Mouse (Mus musculus): ENCODE measurements around the gene Ctnnbl1.

The Ctnnbl1 gene

DNA sequence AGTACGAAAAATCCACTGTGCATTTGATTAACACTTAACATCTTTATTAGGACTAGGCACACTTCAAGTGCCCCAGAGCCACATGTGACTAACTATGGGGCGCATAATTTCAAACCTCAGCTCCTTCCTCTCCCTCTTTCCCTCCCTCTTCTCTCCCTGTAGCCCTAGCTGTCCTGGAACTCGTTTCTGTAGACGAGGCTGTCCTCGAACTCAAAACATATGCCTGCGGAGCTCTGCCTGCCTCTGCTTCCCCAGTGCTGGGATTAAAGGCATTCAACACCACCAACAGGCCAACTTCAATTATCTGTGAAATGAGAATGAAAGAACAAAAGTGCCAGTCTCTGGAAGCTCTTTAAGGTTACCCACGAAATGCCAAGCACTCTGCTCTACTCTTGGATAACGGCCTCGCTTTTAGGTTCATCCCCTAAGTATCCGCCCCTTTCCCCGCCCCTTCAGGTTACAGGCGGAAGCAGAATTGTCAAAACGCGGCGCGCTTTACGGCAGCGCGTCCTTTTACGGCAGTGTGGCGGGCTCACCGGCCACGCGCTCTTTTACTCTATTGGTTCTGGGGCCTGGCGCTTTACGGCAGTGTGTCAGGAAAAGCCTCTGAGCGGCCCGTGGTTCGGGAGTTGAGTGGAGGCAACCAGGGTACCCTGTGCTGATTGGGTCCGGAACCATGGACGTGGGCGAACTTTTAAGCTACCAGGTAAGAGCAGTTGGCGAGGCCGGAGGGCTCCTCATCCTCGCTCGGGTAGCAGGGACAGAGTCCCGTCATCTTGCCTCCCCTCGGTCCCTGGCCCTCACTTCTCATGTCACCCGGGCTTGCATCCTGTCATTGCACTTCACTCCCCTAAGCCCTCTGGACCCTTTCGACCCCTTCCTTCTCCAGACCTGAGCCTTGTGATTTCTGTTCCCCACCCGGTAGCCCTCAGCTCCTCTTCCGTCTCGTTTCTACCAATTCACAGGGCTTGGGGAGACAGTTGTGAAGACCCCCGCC is at the start of gene Ctnnbl1:
TSS of gene Ctnnbl1 (plus strand) at position 548 of the 997 bp plus-strand sequence.
- peak; percentile 99 for DNase-seq (ENCODE audit: low spot score)

DNA sequence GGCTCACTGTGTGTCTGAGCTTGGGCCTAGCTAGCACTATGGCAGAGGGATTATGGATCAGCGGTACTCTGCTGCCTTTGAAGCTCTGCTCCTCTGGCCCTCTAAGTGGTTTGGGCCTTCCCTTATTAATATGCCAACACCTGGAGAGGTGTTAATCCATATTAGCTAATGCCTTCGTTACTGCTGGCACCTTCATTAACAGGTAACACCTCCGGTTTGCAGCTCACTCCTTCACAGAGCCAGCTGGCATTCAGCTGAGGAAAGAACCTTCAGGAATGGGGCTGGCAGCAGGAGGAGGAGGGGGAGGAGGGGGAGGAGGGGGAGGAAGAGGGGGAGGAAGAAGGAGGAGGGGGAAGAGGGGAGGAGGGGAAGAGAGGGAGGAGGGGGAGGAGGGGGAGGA is 49.7 kb upstream of the Ctnnbl1 start:
- DNase-seq (ENCODE audit: low spot score): no peak

DNA sequence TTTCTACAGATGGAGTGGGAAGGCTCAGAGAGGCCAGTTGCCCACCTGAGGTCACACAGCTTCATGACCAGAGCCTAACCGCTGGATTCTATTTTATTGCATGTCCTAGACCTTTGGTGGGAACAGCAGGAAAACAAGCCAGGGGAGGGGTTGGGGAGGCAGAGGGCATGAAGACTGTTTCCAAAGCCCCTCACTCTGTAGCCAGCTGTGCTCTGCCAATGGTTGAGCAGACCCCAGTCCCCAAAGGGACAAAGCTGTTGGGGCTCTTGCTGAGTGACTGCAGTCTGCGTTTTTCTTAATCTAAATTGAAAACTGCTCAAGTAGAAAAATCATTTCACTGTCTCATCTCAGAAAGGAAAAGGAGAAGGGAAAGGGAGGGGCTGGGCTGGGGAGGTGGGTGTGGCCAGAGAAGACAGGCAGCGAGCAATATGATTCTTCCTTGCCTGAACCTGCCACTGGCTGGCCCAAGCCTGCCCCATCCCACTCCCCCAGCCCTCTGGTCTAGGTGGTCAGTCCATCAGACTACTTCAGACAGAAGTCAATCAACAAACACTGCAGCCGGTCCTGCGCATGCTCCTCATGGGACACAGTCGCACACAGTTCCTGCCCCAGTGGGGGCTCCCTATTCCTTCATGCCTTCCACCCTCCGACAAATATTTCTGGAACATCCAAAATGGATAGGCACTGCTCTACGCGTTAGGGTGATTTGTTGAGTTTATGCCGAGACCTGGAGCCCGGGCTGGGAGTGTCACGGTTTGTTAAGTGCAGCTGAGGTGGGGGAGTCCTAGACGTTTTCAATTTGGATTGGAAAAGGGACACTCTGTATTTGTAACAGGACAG is 45.7 kb upstream of the Ctnnbl1 start:
- DNase-seq (ENCODE audit: low spot score): no peak

DNA sequence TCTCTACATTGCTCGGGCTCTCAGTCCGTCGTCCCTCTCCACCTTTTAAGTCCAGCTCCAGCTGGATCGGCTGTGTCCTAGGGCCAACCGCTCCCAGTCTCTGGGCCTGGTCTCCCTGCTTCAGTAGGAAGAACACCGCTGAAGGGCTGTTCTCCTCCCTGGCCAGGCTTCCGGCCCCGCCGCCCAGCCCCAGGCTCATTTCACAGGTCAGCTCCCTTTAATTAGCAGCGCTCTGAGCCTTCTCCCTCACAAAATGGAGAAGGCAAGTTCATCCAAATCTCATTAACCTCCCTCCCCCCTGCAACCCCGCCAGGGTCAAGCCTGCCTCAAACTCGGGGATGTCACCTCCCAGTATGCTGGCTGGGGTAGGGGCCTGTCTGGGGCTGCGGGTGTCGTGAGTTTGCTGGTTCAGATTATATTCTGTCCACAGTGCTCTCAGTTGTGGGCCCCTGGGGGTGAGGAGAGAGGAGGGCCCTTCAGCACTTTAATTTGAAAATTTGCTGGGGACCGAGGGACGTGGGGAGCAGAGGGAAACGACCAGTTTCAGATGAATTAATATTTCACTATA is 44.8 kb upstream of the Ctnnbl1 start:
- DNase-seq (ENCODE audit: low spot score): no peak

DNA sequence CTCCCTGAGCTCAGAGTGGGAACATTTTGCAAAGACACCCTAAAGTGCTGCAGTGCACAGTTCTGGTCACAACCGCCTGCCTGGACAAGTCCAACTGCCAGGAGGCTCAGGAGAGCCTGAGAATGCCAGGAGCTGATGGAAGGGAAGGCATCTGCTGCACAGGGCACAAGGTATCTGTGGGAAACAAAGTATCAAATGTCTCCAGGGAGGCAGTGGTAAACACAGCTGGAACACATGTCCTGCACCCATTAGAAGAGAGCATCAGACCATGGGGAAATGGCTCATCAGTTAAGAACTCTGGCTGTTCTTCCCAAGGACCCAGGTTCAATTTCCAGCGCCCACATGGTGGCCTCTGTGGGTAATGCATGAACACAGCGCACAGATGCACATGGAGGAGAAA is 43.6 kb upstream of the Ctnnbl1 start:
- no peak for DNase-seq (ENCODE audit: low spot score)

DNA sequence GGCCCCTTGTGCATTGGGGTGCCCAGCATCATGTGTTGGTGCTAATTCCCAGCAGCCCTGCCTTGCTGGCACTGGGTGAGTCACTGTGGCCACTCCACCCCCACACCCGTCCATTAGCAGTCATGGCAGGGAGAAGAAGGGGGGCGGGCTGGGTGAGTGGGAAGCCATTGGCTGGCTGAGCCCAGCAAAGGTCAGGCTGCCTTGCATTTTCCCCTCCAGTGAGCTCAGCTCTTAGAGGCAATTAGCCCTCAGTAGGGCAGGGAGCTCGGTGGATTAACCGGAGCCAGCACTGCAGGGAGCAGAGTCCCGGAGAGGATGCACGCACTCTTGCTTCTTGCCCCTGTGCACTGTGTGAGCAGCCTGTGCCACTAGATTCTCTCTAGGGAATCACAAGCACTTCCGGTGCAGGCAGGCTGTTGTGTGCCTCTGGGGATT is 40.9 kb upstream of the Ctnnbl1 start:
- no peak for DNase-seq (ENCODE audit: low spot score)

DNA sequence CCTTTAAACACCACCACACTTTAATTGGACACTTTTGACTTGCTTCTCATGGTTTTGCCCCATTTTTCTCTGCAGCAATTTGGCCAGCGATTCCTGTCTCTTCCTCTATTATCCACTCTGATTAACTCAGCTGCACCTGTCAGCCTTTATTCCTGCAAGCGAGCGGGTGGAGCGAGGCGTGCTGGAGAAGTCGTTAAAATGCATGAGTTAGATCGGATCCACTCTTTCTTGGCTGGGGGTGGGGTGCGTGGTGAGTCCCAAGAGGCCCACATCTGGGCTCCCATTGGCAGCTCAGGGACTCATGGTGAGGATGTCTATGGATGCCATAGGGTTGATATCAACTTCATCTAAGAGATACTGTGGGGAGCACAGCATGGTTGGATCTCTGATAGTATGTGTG is 34.0 kb upstream of the Ctnnbl1 start:
- DNase-seq (ENCODE audit: low spot score): no peak

DNA sequence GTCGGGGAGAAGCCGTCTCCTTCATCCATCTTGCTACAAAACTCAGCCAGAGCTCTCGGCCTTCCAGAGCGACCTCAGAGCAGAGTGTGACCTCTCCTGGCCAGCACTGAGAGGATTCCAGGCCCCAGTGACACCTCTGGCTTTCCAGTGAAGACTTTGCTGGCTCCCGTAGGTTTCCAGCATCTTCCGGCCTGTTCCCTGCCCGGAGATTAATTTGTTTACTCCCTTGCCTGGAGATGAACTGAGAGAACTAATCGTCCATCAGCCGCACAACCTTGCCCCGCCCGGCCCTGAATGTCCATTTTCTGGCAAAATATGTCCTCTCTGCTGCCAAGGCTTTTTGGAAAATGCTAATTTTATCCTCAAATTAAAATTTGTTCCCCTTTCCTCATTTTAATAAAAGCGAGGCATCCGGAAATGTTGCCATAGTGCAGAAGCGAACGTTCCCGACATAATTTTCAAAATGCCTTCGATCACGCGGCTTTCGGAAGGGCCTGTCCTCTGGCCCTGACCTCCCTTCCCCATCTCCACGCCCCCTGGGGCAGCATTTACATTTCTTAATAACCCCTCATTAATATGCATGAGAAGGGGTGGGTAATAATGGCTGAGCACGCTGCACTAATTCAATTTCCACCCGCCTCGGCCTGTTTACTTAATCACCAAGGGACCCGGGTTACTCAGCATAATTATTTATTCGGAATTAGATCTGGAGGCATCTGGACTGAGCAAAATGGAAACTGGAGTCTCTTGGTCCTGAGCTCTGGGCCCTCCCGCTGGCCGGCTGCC is 32.0 kb upstream of the Ctnnbl1 start:
- peak; percentile 27 for DNase-seq (ENCODE audit: low spot score)

DNA sequence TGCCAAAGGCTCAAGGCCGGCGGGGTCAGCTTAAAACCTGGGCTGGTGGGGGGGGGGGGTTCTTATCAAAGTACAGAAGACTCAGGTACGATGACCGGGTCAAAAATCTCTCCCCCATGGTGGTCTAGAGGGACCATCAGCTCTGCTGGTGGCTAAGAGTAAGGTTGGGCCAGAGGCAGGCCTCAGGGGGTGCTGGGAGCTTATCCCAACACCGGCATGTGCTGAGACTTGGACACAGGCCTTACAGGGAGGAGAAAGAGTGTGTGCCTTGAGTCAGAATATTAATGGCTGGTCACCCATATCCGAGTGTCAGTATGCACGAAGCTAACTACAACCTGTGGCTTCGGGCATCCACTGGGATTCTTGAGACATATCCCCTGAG is 31.4 kb upstream of the Ctnnbl1 start:
- DNase-seq (ENCODE audit: low spot score): no peak

DNA sequence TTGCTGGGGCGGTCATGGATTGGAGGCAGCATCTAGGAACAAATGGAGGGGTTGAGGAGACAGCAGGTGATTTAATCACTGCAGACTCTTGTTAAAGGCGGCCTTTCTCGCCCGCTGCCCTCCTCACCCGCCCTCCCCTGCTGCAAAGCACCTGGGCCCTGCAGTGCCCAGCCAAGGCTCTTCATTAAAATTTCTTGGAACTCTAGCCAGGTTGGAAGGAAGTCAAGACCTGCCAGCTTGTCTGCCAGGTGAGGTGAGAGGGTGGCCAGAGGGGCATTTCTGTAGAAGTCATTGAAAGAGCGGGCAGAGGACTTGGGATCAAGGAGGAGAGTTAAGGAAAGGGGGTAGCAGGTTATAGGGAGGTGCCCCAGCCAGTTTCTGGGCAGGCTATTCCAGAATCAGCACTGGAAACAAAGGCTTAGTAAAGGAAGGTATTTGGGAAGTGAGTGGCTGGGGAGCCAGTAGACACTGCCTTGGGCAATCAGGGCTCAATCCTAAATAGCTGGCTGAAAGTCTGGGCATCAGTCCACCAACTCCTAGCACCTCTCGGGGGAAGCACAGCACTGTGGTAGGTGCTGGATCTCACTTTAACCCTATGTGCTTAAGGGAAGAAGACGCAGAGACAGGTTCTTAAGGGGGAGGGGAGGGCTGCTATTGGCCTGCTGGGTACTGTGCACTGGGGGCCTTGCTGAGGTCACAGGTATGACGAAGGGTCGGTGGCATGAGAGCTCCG is 29.8 kb upstream of the Ctnnbl1 start:
- DNase-seq (ENCODE audit: low spot score): no peak

DNA sequence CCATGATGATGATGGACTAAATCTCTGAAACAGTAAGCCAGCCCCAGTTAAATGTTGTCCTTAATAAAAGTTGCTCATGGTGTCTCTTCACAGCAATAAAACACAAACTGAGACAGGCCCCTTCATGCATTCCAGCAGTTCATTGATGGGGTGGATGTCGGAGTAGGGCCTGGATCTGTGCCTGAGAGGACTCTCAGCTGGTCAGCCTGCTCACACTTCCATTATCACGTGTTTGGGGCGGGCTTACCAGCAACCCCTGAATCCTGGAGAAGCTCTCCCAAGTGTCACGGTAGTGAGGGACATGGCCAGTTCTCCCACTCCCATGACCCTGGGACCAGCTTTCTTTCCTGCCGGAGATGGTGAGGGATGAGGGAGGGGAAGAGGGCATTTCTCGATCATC is 24.5 kb upstream of the Ctnnbl1 start:
- DNase-seq (ENCODE audit: low spot score): no peak

DNA sequence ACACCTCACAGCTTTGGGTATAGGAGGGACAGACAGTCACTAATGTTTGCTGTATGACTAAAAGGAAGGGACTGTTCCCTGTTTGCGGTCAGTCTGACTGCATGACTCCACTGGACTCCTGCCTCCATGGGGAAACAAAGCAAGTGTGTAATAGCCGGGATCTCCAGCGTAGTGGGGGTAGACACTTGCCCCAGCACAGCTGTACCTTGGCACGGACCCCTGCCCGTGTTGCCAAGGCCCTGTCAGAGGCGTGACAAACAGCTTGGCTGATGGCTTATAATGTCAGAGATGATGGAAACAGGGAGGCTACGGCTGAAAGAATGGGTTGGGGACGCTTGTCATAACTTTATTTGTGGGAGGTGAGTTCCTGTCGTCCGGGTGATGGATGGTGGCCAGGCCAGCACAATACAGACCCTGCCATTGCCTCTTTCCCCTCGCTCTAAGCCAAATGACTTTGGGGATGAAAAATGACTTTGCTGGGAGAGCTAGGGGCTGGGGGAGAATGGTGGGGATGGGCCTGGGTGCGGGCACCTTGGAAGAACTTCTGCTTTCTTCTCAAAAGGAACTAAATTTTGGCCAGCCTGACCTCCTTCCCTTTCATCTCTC is 21.5 kb upstream of the Ctnnbl1 start:
- peak; percentile 35 for DNase-seq (ENCODE audit: low spot score)

DNA sequence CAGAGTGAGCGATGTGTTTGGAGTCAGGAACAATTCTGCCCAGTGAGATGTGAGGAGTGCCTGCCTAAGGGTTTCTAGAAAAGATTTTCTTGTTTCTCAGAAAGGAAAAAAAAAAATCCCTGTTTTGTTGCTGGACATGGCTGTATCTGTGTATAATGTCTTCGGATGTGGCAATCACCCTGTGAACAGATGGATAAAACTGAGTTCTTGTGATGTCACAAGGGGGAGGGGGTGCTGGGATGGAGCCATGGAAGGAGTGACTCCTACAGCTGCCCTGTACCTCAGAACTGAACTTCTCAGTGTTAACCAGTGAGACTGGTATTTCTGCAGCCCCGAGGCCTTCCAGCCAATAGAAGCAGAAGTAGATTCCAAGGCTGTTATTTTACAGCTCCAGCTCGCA is 18.8 kb upstream of the Ctnnbl1 start:
- DNase-seq (ENCODE audit: low spot score): no peak

DNA sequence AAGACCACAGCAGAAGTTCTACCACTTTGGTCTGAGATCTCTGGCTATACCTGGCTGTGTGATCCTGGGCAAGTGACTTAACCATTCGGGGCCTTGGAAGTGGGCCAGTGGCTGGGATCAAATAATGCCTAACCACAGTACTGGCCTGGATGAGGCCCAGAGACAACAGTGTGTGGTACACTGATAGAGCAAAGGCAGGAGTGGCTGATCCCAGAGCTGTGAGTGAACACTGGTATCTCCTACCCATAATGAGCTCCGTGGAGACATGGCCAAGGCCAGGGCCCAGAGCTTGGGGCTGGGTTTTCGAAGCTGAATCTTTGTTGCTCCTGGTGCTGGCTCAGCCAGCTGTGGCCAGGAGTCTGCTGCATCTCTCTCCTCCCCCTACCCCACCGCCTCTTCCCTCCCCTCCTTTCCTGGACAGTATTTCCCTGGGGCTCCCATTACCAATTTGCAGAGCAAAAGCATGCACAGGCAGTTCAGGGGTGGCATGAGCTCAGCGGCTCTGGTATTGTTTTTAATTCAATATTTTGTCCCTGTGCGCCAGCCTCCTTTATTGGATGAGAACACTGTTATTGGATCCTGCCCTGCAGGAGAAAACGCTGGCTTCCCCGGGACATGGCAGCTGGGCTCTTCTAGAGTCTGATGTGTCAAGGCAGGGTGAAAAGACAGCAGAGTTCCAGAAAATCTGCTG is 13.2 kb upstream of the Ctnnbl1 start:
- no peak for DNase-seq (ENCODE audit: low spot score)

DNA sequence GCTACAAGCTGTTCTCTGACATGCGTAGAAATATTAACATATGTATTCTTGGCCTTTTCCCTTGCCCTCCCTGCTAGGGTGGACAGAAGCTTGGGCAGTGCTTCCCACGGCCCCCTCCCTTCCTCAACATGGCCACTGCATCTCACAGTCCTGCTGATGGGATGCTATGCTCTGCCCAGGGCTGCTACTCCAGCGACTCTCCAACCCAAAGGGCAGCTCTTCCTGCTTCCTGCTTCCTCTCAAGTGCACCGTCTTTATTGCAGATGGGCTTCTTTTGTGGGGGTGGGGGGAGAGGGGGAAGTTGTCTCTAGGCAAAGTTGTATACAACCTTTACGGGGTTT is 12.7 kb upstream of the Ctnnbl1 start:
- no peak for DNase-seq (ENCODE audit: low spot score)

DNA sequence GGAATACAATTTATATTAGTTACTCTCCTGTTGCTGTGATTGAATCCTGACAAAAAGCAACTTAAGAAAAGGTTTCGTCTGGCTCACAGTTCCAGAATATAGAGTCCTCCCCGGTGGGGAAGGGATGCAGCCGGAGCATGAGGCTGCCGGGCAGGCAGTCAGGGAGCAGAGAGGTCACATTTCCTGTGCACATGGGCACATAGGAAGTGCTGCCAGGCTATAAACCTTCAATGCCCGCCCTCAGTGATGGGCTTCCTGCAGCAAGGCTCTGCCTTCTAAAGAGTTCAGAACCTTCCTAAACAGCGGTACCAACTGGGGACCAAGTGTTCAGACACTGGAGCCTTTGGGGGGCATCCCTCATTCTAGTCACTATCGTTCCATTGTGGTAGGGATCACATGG is 7.4 kb downstream of the Ctnnbl1 start:
- DNase-seq (ENCODE audit: low spot score): no peak

DNA sequence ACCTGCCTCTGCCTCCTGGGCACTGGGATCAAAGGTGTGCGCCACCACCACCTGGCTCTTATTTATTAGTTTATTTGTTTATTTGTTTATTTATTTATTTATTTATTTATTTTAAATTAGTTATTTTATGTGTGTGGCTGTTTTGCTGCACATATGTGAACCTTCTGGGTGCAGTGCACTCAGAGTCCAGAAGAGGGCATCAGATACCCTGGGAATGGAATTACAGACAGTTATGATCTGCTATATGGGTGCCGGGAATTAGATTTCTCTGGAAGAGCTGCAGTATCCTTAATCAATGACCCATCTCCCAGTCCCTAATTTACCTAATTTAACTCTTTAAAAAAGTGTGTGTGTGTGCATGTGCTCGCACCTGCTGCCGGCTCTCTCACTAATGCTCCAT is 8.5 kb downstream of the Ctnnbl1 start:
- DNase-seq (ENCODE audit: low spot score): no peak

DNA sequence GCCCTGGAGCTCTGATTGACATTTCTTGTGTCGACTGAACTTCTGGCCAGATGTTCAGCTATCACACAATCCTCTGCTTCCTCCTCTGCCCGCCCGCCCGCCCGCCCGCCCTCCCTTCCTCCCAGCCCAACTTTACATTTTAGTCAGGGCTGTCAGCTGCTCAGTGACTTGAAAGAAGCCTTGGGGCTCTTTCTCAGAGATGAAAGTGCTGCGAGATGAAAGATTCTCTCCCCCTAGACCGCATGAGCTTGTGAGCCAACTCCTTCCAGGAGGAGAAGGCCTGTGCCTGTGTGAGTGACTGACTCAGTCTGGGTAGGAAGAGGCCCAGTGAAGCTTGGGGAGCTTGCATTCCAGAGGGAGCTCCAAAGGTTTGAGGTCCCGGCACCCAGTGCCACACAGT is 9.4 kb downstream of the Ctnnbl1 start:
- DNase-seq (ENCODE audit: low spot score): no peak

DNA sequence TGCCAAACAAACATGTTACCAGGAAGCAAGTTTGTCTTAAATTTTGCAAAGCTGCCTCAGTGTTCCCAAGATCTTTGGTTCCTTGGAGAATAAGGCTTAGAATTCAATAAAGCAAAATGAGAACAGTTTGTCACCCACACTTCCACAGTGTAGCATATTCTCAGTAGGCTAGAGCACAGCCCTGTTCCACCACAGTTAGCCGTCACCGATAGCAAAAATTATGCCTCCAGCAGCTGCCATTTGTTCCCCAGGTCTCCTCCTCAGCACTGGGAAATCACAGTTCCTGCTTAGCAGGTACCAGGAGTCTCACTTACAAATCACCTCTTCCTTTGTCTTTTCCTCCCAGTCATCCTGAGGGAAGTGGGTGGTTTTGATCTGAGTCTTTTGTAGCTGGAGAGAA is 10.8 kb downstream of the Ctnnbl1 start:
- no peak for DNase-seq (ENCODE audit: low spot score)

DNA sequence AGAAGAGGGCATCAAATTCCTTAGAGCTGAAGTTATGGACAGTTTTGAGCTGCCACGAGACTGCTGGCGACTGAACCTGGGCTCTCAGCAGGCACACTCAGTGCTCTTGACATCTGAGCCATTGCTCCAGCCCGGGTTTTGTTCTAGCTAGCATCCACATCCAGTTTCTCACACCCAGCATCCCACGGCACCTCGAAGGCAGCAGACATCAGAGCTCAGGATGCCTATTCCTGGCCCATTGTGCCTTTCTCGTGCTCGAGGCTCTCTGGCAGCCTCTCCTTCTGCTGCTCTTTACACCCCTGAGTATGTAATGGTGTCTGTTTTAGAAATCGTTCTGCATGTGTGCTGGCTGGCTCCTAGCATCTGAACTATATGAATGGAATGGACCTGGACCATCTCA is 13.3 kb downstream of the Ctnnbl1 start:
- DNase-seq (ENCODE audit: low spot score): no peak
